Mouse (Mus musculus) megakaryocyte-erythroid progenitor cell, adult 5-6 weeks (primary cell): ENCODE data around the gene Rwdd2a. TPM values are rescaled to one million over a fixed set of nuclear protein-coding genes. Genes with fewer than 3 reads are reported as not detected.
"Not testable (repeated sequence)": the region's sequence is repeated elsewhere in the genome, so short reads cannot be mapped to it uniquely, and the experiment has no call there.

Source experiments
- ATAC-seq: replicated peaks from 2 replicates; pipeline ENCODE4 v1.8.0; 2016; ENCODE audit warnings: mild to moderate bottlenecking, inconsistent platforms; ENCODE audit not compliant: severe bottlenecking, poor library complexity, low FRiP score, low TSS enrichment
- total RNA-seq, 2 experiments: library from RNA; stranded (forward) in 1 of 2; stranded (reverse) in 1 of 2; fragments of 200-1000, 215-1000 nt in 1 of 2; fragments of >200 nt in 1 of 2; fragmentation: Nextera tagmentation in 1 of 2; gene quantifications; 2 replicates each; pipeline ENCODE4 v1.2.3; 2014 to 2017

Rwdd2a gene
- total RNA-seq, 2 experiments from 2014 or later: not detected

- ATAC-seq: no peak
These were observed 15.4 kb downstream of the Rwdd2a start for GRCm38 (mm10) chr9:86587019-86587795.

- peak; percentile 15; the same call in 1 of the 2 replicates for ATAC-seq
These were observed 21.2 kb downstream of the Rwdd2a start for GRCm38 (mm10) chr9:86592676-86593668.

GRCm38 (mm10) chr9:86594357-86594767 is 22.6 kb downstream of the Rwdd2a start:
- not testable (repeated sequence) for ATAC-seq

GRCm38 (mm10) chr9:86596983-86597382 is 25.2 kb downstream of the Rwdd2a start:
- not testable (repeated sequence) for ATAC-seq

GRCm38 (mm10) chr9:86599723-86600303 is 28.0 kb downstream of the Rwdd2a start:
- ATAC-seq: no peak

- no peak for ATAC-seq
These were observed 34.0 kb downstream of the Rwdd2a start for GRCm38 (mm10) chr9:86605776-86606175.

- ATAC-seq: no peak
These were observed 40.3 kb downstream of the Rwdd2a start for GRCm38 (mm10) chr9:86612091-86612490.

- no peak for ATAC-seq
These were observed 44.0 kb downstream of the Rwdd2a start for GRCm38 (mm10) chr9:86615765-86616164.

- no peak for ATAC-seq
These were observed 46.2 kb downstream of the Rwdd2a start for GRCm38 (mm10) chr9:86617837-86618492.

GRCm38 (mm10) chr9:86619341-86620139 is 47.7 kb downstream of the Rwdd2a start:
- no peak for ATAC-seq

GRCm38 (mm10) chr9:86622062-86622461 is 50.3 kb downstream of the Rwdd2a start:
- no peak for ATAC-seq

GRCm38 (mm10) chr9:86624039-86624438 is 52.2 kb downstream of the Rwdd2a start:
- ATAC-seq: no peak

Other genes starting within 250 kb of the Rwdd2a start
- gene Ube2cbp, start 107.0 kb upstream of the Rwdd2a start, total RNA-seq (2014; fragmentation: Nextera tagmentation): 6.2 and 9.8 TPM in 2 replicates
- gene Ube2cbp, start 107.0 kb upstream of the Rwdd2a start, total RNA-seq (2017): 5.0 and 5.9 TPM in 2 replicates
- gene Dop1a, start 104.8 kb upstream of the Rwdd2a start, total RNA-seq (2014; fragmentation: Nextera tagmentation): 39.6 and 54.6 TPM in 2 replicates
- 24.3 and 29.9 TPM in 2 replicates for gene Dop1a, start 104.8 kb upstream of the Rwdd2a start, total RNA-seq (2017)
- 4.7 and 11.3 TPM in 2 replicates for gene Pgm3, start 149 bp upstream of the Rwdd2a start, total RNA-seq (2014; fragmentation: Nextera tagmentation)
- 7.3 and 14.8 TPM in 2 replicates for gene Pgm3, start 149 bp upstream of the Rwdd2a start, total RNA-seq (2017)
- 0.17 TPM in 1 of 2 replicates, not detected in the other for gene Me1, start 124.0 kb downstream of the Rwdd2a start, total RNA-seq (2014; fragmentation: Nextera tagmentation)
- not detected in 2 replicates for gene Me1, start 124.0 kb downstream of the Rwdd2a start, total RNA-seq (2017)
- gene Prss35, start 171.7 kb downstream of the Rwdd2a start, total RNA-seq (2014; fragmentation: Nextera tagmentation): not detected in 2 replicates
- gene Prss35, start 171.7 kb downstream of the Rwdd2a start, total RNA-seq (2017): not detected in 2 replicates